Mouse (Mus musculus): ENCODE measurements around the gene Sel1l2.

- TF ChIP-seq GATA1 (IDR thresholded peaks at IDR 0.05; ENCODE audit: borderline replicate concordance, low read length) = no peak
- TF ChIP-seq FLI1 (IDR thresholded peaks at IDR 0.05; ENCODE audit: low read length) = no peak
Measured at GRCm38 (mm10) chr2:140425844-140426243, 36.3 kb upstream of the Sel1l2 start.

Data from megakaryocyte, embryonic 14.5 days (primary cell).